Mouse (Mus musculus) forebrain, embryonic 13.5 days (tissue): Measurements from ENCODE around the gene Add1. TPM values are rescaled to one million over a fixed set of nuclear protein-coding genes. Genes with fewer than 3 reads are reported as not detected.

Source experiments
- ATAC-seq: fragments of 200-750 bp; cut with Nextera tagmentation; 2 replicates; pipeline ENCODE4 v1.8.0; 2017
- H3K27ac ChIP-seq: fragments of 300-500 bp; sonication (generic); 2 replicates; pipeline ENCODE4 v1.5.1; 2015; ENCODE audit warnings: inconsistent platforms, mild to moderate bottlenecking, moderate library complexity
- H3K27me3 ChIP-seq: fragments of 300-500 bp; sonication (generic); 2 replicates; pipeline ENCODE4 v1.6.1; 2015; ENCODE audit warnings: mild to moderate bottlenecking, inconsistent platforms
- H3K36me3 ChIP-seq: fragments of 300-500 bp; sonication (generic); 2 replicates; pipeline ENCODE4 v1.6.1; 2015; ENCODE audit warnings: mild to moderate bottlenecking, inconsistent platforms; ENCODE audit not compliant: poor library complexity, severe bottlenecking
- H3K4me1 ChIP-seq: fragments of 300-500 bp; sonication (generic); 2 replicates; pipeline ENCODE4 v1.6.1; 2015; ENCODE audit warnings: inconsistent platforms
- H3K4me2 ChIP-seq: fragments of 300-500 bp; sonication (generic); 2 replicates; pipeline ENCODE4 v1.6.1; 2015; ENCODE audit warnings: inconsistent platforms, mild to moderate bottlenecking, moderate library complexity
- H3K4me3 ChIP-seq: fragments of 300-500 bp; sonication (generic); 2 replicates; pipeline ENCODE4 v1.5.1; 2015; ENCODE audit warnings: mild to moderate bottlenecking, inconsistent platforms
- H3K9ac ChIP-seq: fragments of 300-500 bp; sonication (generic); 2 replicates; pipeline ENCODE4 v1.6.1; 2015; ENCODE audit warnings: mild to moderate bottlenecking, inconsistent platforms
- H3K9me3 ChIP-seq: fragments of 300-500 bp; sonication (generic); replicated peaks from 2 replicates; pipeline ENCODE4 v1.6.1; 2016; ENCODE audit warnings: inconsistent platforms
- WGBS: fragments of 180-500 bp; shearing (Covaris S2); methylation state at CpG from one replicate; pipeline ENCODE4 v1.1.7; 2015; 5-methylcytosine and 5-hydroxymethylcytosine counted together
- microRNA-seq: library from miRNA; unstranded; fragments of <30 nt; microRNA quantifications from one replicate; pipeline ENCODE4, GENCODE M21; 2016
- polyA plus RNA-seq: library from polyadenylated mRNA; unstranded; fragments of >200 nt; fragmentation: Nextera tagmentation; extraction: Ambion mirVana; gene quantifications from 2 replicates; pipeline ENCODE4 v1.2.1, GENCODE M21; 2015

Add1 gene
- polyA plus RNA-seq, 1 experiment from 2014 or later, result 173 TPM

DNA sequence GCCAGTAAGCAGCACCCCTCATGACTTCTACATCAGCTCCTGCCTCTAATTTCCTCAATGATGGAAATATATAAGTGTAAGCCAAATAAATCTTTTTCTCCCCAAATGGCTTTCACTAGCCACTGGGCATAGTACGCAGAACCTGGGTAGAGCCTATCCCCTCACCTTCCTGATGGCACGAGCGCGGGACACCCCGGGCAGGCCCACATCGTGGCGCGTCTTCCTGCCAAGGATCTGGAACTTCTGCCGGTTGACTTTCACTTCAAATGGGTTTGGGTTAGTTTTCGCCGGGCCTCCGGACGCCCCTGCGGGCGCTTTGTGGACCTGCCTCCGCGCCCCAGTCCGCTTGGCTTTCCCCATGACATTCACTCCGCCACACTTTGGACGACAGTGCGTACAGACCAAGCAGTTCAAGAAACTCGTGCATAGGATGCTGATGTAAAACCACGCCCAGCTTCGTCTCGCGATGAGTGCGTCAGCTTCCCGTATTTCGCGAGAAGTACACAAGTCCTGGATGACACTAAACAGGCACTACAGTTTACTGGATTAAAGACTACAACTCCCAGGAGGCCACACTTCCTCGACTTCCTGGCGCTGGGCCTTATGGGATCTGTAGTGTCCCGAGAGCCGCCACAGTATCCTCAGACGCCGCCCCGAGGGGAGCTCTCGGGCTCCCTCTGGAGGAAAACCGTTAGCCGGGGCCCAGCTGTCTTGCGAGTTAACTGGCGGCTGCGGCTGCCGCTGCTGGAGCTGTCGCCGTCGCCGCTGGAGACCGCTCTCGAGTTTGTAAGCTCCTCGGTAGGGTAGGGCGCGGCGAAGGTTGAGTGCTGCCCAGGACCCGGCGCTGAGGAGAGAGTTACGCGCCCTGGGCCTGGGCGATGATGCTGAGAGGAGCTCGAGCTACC is 86.5 kb downstream of the Add1 start, which contains the start of the genes Nop14 and Grk4:
Gene Nop14 (minus strand): TSS at position 463 of the 905 bp plus-strand sequence.
Gene Grk4 (plus strand): TSS at position 694 of the 905 bp plus-strand sequence.
- H3K9me3 ChIP-seq, result no peaks in the 10 kb centered on the region
- peak within 1 kb of the TSS; percentile 67 for H3K9ac ChIP-seq
- H3K4me3 ChIP-seq, result peak within 1 kb of the TSS; percentile 62
- no peaks in the 10 kb centered on the region for H3K27me3 ChIP-seq
- WGBS, result 0% methylated on average over 60 of the region's 60 CpGs
- H3K4me1 ChIP-seq, result peaks cover 8% of the 10 kb centered on the region
- ATAC-seq, result peak; percentile 100
- H3K27ac ChIP-seq, result peak within 1 kb of the TSS; percentile 75
- peaks cover 23% of the 10 kb centered on the region for H3K36me3 ChIP-seq
- peak within 1 kb of the TSS; percentile 75 for H3K4me2 ChIP-seq

DNA sequence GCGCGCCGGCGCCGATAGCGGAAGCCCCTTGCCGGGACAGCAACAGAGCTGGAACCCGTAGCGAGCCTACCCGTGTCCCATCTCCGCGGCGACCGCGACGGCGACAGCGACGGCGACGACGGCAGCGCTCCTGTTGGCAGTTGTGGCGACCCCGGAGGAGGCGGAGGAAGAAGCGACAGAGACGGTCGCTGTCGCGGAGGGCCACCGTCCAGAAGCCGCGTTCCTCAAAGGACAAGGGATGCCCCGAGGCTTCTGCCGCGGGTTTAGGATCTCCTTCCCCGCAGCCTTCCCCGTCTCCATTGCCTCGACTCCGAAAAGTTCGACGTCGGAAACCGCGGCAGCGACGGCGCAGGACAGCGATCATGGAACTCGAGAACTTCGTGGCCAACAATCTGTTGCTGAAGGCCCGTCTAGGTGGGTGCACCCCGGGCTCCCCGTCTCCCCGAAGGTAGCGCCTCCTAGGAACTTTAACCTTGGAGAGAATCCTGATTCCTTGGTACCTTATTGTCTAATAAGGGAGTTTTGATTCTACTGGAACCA is 87.2 kb downstream of the Add1 start:
- peak overlapping the region; percentile 75 for H3K27ac ChIP-seq
- no peak for ATAC-seq
- peak overlapping the region; percentile 64 for H3K4me2 ChIP-seq
- peaks cover 15% of the 10 kb centered on the region for H3K36me3 ChIP-seq
- no peaks in the 10 kb centered on the region for H3K27me3 ChIP-seq
- H3K9ac ChIP-seq, result peak overlapping the region; percentile 67
- WGBS, result under 1% methylated on average over 56 of the region's 57 CpGs
- peaks cover 8% of the 10 kb centered on the region for H3K4me1 ChIP-seq
- H3K4me3 ChIP-seq, result peak overlapping the region; percentile 62
- H3K9me3 ChIP-seq, result no peaks in the 10 kb centered on the region

DNA sequence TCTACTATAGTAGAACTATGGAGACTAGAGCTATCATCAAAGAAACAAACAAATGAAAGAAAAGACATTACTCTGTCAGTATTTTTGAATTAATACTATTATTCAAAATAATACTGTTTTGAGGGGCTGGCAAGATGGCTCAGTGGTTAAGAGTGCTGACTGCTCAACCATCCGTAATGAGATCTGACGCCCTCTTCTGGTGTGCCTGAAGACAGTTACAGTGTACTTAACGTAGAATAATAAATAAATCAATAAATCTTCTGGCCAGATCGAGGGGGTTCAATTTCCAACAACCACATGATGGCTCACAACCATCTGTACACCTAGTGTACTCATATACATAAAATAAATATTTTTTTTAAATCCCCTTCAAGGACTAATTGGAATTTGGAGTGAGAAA is 88.4 kb downstream of the Add1 start:
- H3K9ac ChIP-seq, result no peak overlapping the region
- ATAC-seq, result no peak
- H3K27ac ChIP-seq, result no peak overlapping the region
- no peak overlapping the region for H3K4me3 ChIP-seq
- no peaks in the 10 kb centered on the region for H3K27me3 ChIP-seq
- no peak overlapping the region for H3K4me2 ChIP-seq
- WGBS, result 88% methylated on average over 4 of the region's 4 CpGs
- H3K9me3 ChIP-seq, result no peaks in the 10 kb centered on the region
- H3K36me3 ChIP-seq, result peaks cover 5% of the 10 kb centered on the region
- H3K4me1 ChIP-seq, result peaks cover 8% of the 10 kb centered on the region

DNA sequence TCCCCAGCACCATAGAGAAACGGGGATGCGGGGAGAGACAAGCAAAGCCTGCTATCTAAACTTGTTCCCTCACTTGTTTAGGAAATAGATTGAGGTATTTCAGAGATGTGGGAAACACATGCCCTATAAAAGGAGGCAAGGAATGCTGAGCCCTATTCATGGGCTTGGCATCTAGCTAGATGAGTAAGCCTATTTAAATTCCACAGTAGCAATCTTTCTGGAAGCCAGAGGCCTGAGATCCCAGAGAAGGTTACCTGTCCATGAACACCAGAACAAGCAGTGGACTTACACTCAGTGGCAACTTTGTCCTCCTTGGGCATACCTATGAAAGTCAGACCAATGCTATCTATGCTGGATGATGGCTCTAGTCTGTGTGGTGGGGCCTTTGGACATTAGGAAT is 89.8 kb downstream of the Add1 start:
- H3K4me2 ChIP-seq, result no peak overlapping the region
- H3K27me3 ChIP-seq, result no peaks in the 10 kb centered on the region
- H3K36me3 ChIP-seq, result no peaks in the 10 kb centered on the region
- H3K27ac ChIP-seq, result no peak overlapping the region
- H3K9ac ChIP-seq, result no peak overlapping the region
- WGBS, result 96% methylated on average over 2 of the region's 2 CpGs
- no peak overlapping the region for H3K4me3 ChIP-seq
- ATAC-seq, result no peak
- no peaks in the 10 kb centered on the region for H3K9me3 ChIP-seq
- H3K4me1 ChIP-seq, result peaks cover 8% of the 10 kb centered on the region

DNA sequence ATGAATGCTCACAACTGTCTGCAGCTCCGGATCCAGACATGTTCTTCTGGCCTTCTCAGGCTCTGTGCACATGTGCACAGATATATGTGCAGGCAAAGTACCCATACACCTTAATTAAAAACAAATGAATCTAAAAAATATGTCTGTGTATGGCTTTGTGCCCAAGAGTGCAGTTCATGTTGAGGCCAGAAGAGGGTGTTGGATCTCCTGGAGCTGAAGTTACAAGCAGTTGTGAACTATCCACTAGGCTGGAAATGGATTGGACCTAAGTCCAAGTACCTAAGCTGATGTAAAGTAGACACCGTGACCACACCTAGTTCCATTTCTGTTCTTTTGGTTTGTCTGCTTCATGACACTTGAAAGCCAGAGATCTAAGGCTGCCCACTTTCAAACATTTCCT is 96.0 kb downstream of the Add1 start:
- Histone ChIP-seq H3K9me3 (no peaks in the 10 kb centered on the region), H3K4me3 (no peak overlapping the region), H3K27me3 (no peaks in the 10 kb centered on the region), H3K4me2 (no peak overlapping the region), H3K9ac (no peak overlapping the region), H3K27ac (no peak overlapping the region), H3K4me1 (no peaks in the 10 kb centered on the region), H3K36me3 (no peaks in the 10 kb centered on the region)
- 86% methylated on average over 2 of the region's 2 CpGs for WGBS
- ATAC-seq, result no peak

DNA sequence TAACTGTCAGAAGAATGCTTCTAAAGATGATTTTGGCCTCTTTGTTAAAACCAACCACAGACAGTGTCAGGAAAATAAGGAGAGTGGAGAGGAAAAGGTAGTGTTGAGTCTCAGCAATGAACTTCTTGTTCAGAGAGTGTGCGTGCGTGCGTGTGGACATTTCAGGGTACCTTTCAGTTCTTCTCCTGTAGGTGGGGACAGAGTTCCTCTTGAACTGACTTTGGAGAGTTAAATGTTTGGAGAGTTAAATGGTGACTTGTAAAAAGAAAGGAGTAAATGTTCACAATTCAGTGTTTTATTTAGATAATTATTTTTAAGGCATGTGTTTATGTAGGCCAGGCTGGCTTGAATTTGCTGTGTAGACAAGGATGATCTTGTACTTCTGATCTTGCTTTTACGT is 96.8 kb downstream of the Add1 start:
- Histone ChIP-seq H3K27ac (no peak overlapping the region), H3K4me3 (no peak overlapping the region), H3K9me3 (no peaks in the 10 kb centered on the region), H3K36me3 (no peaks in the 10 kb centered on the region), H3K9ac (no peak overlapping the region), H3K4me2 (no peak overlapping the region), H3K4me1 (no peaks in the 10 kb centered on the region), H3K27me3 (no peaks in the 10 kb centered on the region)
- WGBS, result 78% methylated on average over 4 of the region's 4 CpGs
- ATAC-seq, result no peak

Small RNA genes within 50 kb of the gene (microRNA-seq; reads per million reads assigned to microRNA genes)
- gene Mir7036b, result not detected

Other genes starting within 250 kb of the Add1 start
- gene Rnf4, start 237.4 kb upstream of the Add1 start, polyA plus RNA-seq, result 153 and 162 TPM in 2 replicates
- 19.0 and 19.3 TPM in 2 replicates for gene Fam193a, start 203.7 kb upstream of the Add1 start, polyA plus RNA-seq
- gene Tnip2, start 59.7 kb upstream of the Add1 start, polyA plus RNA-seq, result 5.1 and 5.7 TPM in 2 replicates
- 19.1 and 23.1 TPM in 2 replicates for gene Sh3bp2, start 47.8 kb upstream of the Add1 start, polyA plus RNA-seq
- 86.9 and 99.0 TPM in 2 replicates for gene Mfsd10, start 63.5 kb downstream of the Add1 start, polyA plus RNA-seq
- 23.3 and 24.6 TPM in 2 replicates for gene Nop14, start 86.5 kb downstream of the Add1 start, polyA plus RNA-seq
- 1.0 and 1.3 TPM in 2 replicates for gene Grk4, start 86.7 kb downstream of the Add1 start, polyA plus RNA-seq
- 13.1 and 16.4 TPM in 2 replicates for gene Htt, start 188.1 kb downstream of the Add1 start, polyA plus RNA-seq